Mouse (Mus musculus): Measurements from ENCODE around the gene Gja4. TPM values are rescaled to one million over a fixed set of nuclear protein-coding genes. Genes with fewer than 3 reads are reported as not detected.

The Gja4 gene
- total RNA-seq, 2 experiments from 2014 or later: 1.5 to 1.7 TPM

DNA sequence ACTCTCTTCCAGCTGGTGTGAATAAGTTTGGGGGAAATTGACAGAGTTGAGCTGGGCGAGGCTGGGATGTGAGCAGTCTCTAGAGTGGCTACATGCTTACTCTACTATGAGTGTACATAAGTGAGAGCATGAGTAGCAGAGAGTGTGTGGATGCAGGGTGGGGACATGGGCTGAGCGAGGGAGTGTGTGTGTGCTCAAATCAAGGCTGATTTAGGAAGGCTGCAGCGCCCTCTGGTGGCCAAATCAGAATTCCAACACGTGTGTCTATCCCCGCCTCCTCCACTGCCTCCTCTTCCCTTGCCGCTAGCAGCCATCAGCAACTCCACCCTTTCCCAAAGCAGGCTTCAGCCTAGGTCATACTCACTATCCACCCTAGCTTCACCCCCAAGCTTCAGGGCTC is 10.9 kb upstream of the Gja4 start:
- peak; percentile 55 to 87 for DNase-seq (ENCODE audit: low spot score in 2 of 2)

DNA sequence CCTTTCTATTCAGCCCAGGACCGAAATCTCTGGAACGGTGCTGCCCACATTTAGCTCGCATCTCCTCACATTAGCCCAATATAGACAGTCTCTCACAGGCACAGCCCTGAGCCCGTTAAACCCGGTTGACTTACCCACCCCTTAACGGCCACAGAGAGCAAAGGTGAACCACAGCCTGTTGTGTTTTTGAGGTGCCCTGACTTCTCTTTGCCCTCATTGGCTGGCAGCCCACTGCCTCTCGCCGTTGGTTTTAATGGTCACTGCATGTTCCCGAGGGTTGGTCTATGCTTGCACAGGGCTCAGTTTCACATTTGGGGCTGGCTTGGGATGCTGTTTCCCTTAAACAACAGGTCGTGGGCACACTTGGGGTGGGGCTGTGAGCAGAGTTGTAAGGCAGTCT is 10.5 kb upstream of the Gja4 start:
- DNase-seq (ENCODE audit: low spot score in 2 of 2): no peak

GRCm38 (mm10) chr4:127323651-127324050 is 9.8 kb upstream of the Gja4 start:
- no peak for DNase-seq (ENCODE audit: low spot score in 2 of 2)

DNA sequence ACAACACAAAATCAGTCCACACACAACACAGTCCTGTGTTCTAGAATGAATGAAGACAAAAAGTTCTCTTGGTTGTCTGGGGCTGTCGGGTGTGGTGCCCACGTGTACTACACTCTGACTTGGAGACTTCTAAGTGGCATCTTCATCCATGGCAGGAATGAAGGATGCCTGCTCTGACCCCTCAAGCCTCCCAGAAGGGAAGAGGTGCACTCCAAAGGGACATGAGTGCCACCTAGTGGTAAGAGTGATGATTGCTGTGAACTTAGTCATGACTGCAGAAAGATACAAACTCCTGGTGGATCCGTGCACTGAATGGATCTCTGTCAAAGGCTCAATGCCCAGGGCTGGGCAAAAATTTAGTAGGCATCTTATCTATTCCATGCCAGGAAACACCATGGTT is 5.8 kb upstream of the Gja4 start:
- DNase-seq (ENCODE audit: low spot score in 2 of 2): peak; percentile 33 to 79

DNA sequence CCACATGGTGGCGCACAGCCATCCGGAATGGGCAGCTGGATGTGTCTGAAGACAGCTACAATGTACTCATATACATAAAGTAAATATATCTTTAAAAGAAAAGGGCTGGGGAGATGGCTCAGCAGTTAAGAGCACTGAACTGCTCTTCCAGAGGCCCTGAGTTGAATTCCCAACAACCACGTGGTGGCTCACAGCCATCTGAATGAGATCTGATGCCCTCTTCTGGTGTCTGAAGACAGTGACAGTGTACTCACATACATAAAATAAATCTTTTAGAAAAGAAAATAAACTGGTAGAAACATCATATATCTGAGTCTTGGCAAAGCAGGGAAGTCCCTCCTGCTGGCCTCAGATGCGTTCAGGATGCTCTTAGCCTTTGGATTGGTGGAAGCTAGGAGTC is 3.3 kb upstream of the Gja4 start:
- peak in 1 of 2 experiments; percentile 31 for DNase-seq (ENCODE audit: low spot score in 2 of 2)

- no peak for DNase-seq (ENCODE audit: low spot score in 2 of 2)
Observed at GRCm38 (mm10) chr4:127315753-127316152, 1.9 kb upstream of the Gja4 start.

- no peak for DNase-seq (ENCODE audit: low spot score in 2 of 2)
Observed at GRCm38 (mm10) chr4:127314585-127314984, 746 bp upstream of the Gja4 start.

DNA sequence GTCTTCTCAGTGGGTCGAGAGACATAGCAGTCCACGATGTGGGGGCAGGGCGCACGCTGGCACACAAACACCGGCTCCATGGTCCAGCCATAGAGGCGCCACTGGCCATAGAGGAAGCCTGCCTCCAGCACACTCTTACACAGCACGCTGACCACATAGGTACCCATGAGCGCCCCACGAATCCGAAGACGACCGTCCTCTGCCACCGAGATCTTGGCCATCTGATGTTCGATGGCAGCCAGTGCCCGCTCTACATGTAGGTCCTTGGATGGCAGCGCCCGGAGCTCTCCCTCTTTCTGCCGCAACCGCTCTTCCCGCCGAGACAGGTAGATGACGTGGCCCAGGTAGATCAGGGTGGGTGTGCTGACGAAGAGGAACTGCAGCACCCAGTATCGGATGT is 1.5 kb downstream of the Gja4 start:
- no peak for DNase-seq (ENCODE audit: low spot score in 2 of 2)

DNA sequence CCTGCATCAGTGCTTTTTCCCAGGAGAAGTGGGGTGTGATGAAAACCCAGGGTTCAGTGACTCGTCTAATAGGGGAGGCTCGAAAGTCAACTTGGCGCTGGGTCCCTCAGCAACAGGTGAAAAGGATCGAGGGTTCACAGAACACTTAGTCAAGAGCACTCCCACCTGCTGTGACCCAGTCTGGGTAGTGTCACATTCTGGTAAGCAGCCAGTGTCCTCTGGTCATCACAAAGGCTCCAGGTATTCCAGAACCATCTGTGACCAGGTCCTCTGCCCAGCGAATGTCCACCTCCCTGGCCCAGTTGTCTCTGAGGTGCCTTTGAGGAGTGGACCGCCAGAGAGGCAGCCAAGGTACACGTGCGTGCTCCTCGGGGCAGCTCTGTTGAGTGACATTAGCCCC is 2.3 kb downstream of the Gja4 start:
- DNase-seq (ENCODE audit: low spot score in 2 of 2): no peak

GRCm38 (mm10) chr4:127306915-127307314 is 6.9 kb downstream of the Gja4 start:
- DNase-seq (ENCODE audit: low spot score in 2 of 2): no peak

GRCm38 (mm10) chr4:127303796-127304195 is 10.0 kb downstream of the Gja4 start:
- no peak for DNase-seq (ENCODE audit: low spot score in 2 of 2)

GRCm38 (mm10) chr4:127300503-127300902 is 13.3 kb downstream of the Gja4 start:
- no peak for DNase-seq (ENCODE audit: low spot score in 2 of 2)

GRCm38 (mm10) chr4:127292631-127293030 is 21.2 kb downstream of the Gja4 start:
- DNase-seq (ENCODE audit: low spot score in 2 of 2): no peak

DNA sequence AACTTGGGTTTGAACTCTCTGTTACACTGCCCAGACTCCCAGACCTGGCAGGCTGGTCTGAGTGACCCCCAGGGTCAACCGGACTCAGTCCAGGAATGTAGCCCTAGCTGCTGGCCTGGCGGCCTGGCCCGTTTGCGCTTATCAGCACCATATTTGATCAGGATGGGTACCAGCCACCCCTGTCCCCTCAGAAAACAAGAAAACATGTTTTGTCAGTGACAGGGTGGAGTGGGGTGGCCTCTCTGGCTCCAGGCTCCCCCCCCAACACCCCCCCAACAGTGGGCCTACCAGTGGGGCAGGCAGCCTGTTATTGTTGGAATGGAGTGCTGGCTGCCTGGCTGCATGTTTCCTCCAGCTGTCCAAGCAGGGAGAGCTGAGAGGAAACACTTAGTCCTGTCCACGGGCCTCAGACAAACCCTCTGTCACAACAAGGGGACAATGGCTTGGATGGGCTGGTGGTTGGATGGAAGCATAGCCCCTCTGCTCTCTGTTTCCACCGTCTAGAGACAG is 24.7 kb downstream of the Gja4 start:
- no peak for DNase-seq (ENCODE audit: low spot score in 2 of 2)

GRCm38 (mm10) chr4:127286907-127287306 is 26.9 kb downstream of the Gja4 start:
- DNase-seq (ENCODE audit: low spot score in 2 of 2): no peak

- DNase-seq (ENCODE audit: low spot score in 2 of 2): no peak
Observed at GRCm38 (mm10) chr4:127279241-127279640, 34.6 kb downstream of the Gja4 start.

DNA sequence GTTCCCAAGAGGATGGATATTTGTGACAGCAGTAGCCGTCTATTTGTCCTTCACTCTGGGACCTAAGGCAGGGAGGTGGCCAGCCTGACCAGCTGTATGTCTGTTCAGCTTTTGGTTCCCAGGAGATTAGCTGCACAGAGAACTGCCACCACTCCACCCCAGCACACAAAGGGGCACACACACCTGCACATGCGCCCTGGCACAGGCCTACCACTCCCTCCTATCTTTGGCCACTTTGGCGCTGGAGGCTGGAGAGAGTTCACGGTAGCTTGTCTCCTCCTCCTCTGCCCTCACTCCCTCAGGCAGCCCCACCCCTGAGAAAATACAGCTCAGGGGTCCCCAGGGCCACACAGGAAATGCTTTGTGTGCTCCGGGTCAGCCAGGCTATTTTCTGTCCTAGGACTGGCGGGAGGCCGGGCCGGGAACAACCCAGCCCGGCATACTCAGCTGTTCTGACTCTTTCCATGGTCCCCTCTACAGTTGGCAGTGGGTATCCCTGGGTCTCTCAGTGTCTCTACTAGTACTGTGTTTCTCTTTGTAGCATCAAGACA is 35.3 kb downstream of the Gja4 start:
- DNase-seq (ENCODE audit: low spot score in 2 of 2): no peak

DNA sequence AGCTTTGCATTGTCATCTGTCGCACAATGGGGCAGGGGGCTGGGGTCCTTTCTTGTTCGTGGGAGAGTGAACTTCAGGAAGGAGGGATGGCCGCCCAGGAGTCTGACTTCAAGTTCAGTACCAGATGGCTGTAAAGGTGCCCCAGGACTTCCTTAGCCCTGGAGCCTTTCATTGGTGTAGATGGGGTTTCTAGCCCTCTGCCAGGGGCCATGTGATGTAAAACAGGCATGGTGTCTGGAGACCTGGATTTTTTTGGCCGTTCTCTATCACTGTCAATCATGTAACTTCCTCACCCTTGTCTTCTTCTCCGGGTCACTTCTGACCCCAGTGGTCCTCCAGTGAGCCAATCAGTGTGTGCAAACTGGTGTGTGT is 49.7 kb downstream of the Gja4 start:
- no peak for DNase-seq (ENCODE audit: low spot score in 2 of 2)

DNA sequence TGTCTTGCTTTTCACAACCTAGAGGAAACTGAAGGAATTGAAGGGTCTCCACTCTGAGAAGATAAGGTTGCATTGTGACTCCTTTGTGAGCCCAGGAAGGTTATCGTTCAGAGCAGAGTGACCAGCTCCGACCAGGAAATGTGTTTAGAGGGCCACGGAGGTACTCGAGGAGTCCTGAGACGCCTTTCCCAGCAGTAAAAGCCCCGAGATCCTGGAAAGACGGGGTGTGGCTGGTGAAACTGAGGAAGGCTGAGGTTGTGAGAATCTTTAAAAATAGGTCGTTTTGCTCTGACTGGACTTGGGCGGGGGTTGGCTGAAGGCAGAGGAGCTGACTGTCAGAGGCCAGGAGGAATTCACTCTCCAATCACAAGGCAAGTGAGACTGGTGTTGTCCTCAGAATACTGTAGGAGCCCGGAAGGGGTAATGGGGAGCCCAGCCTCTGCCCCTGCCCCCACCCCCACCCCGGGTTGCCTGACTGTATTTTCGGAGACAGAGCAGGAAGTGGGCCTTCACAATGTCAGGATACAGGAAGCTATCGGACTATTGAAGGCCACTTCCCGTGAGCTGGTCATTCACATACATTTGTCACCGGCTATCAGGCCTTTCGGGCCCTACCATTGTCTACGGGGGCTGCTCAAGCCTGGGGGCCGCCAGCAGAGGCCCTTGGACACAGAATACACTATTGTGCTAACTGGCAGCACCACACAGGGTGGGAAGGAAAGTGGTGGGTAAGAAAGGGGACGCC is 50.2 kb downstream of the Gja4 start:
- DNase-seq (ENCODE audit: low spot score in 2 of 2): no peak

- no peak for DNase-seq (ENCODE audit: low spot score in 2 of 2)
Observed at GRCm38 (mm10) chr4:127261601-127262000, 52.2 kb downstream of the Gja4 start.

All from layer of hippocampus, adult 18-20 months (tissue).